21 mouse cellular contexts compared by ENCODE assay signal in genomic region chr2:165303354-165304012, GRCm38 (mm10). TPM values are rescaled to one million over a fixed set of nuclear protein-coding genes. Genes with fewer than 3 reads are reported as not detected.
A peak's percentile ranks its signal among the peaks of the same experiment; 100 is the strongest.
DNase-seq lines count a peak whose midpoint lies in the region; ATAC-seq and TF ChIP-seq lines count a peak whose summit lies in the region.
"Had no signal": no experiment of that assay in that cellular context is flagged by ENCODE, and none has a peak within 500 bp of the region (broad histone marks: within the 10 kb centered on the region; RNA-seq: fewer than 3 reads in every experiment).

No protein-coding gene starts in this region.

- WGBS in kidney, embryonic 15.5 days = 92% methylated on average over 6 of the region's 6 CpGs

- no peak for TF ChIP-seq CTCF in layer of hippocampus, adult 2 months (conservative IDR thresholded peaks at IDR 0.05)

- H3K4me1 ChIP-seq in kidney, embryonic 15.5 days = peaks cover 12% of the 10 kb centered on the region
- H3K4me1 ChIP-seq: embryonic facial prominence, embryonic 15.5 days; heart, embryonic 12.5 days had no signal

- H3K4me3 ChIP-seq in layer of hippocampus, adult 2 months = no peak overlapping the region
- H3K4me3 ChIP-seq in kidney, embryonic 15.5 days (replicated peaks) = no peak overlapping the region
- H3K4me3 ChIP-seq: embryonic facial prominence, embryonic 15.5 days; erythroblast, embryonic 14.5 days; forebrain, embryonic 10.5 days; gastrocnemius, adult 2 months; heart, embryonic 12.5 days; hindbrain, embryonic 10.5 days; hindbrain, embryonic 15.5 days had no signal

- no peak overlapping the region for H3K4me2 ChIP-seq in kidney, embryonic 15.5 days
- H3K4me2 ChIP-seq: embryonic facial prominence, embryonic 15.5 days; heart, embryonic 12.5 days; hindbrain, embryonic 15.5 days had no signal

- no peaks in the 10 kb centered on the region for H3K27me3 ChIP-seq in kidney, embryonic 15.5 days
- H3K27me3 ChIP-seq: embryonic facial prominence, embryonic 15.5 days; heart, embryonic 12.5 days; hindbrain, embryonic 15.5 days had no signal

- H3K9ac ChIP-seq in kidney, embryonic 15.5 days = no peak overlapping the region
- H3K9ac ChIP-seq: embryonic facial prominence, embryonic 15.5 days; heart, embryonic 12.5 days; hindbrain, embryonic 15.5 days had no signal

- no peak for DNase-seq in cerebellum, adult 8-10 months
- no peak for DNase-seq in layer of hippocampus, adult 2 months (ENCODE audit: low spot score in 2 of 2)
- DNase-seq in layer of hippocampus, adult 18-20 months (ENCODE audit: low spot score in 2 of 2) = no peak
- DNase-seq in cerebellum, adult 9-11 months = peak; percentile 76
- DNase-seq in cerebellum, postnatal 36 days = peak; percentile 61 to 64
- no peak for DNase-seq in kidney, postnatal 14 days
- DNase-seq: adrenal gland, postnatal 10 days; B cell, adult 2 months; gastrocnemius, adult 2 months; gastrocnemius, postnatal 25 days; kidney, adult 18-20 months had no signal

- H3K36me3 ChIP-seq in kidney, embryonic 15.5 days = peaks cover 84% of the 10 kb centered on the region

- peak; percentile 66; the same call in 1 of the 2 replicates for ATAC-seq in cerebellum, adult (ENCODE audit: insufficient number of reproducible peaks, low FRiP score, low TSS enrichment)
- ATAC-seq in kidney, embryonic 15.5 days (replicated peaks; ENCODE audit: low FRiP score) = no peak
- ATAC-seq: CD4-positive, CD25-positive, alpha-beta regulatory T cell, adult 4 months; forebrain, embryonic 14.5 days had no signal

- H3K27ac ChIP-seq in layer of hippocampus, adult 2 months = peak overlapping the region; percentile 14; the same call in 1 of the 2 replicates
- H3K27ac ChIP-seq in kidney, embryonic 15.5 days = no peak overlapping the region
- H3K27ac ChIP-seq: embryonic facial prominence, embryonic 15.5 days; forebrain, embryonic 10.5 days; gastrocnemius, adult 2 months; hindbrain, embryonic 10.5 days; hindbrain, embryonic 15.5 days had no signal

- no peaks in the 10 kb centered on the region for H3K9me3 ChIP-seq in kidney, embryonic 15.5 days (replicated peaks)
- H3K9me3 ChIP-seq: embryonic facial prominence, embryonic 15.5 days; heart, embryonic 12.5 days; hindbrain, embryonic 10.5 days; hindbrain, embryonic 15.5 days had no signal

RNA-seq across cellular contexts. Expression of gene Slc35c2, which starts 15.8 kb away (rescaled TPM):
- total RNA-seq in layer of hippocampus, adult 2 months (2021) = 10 to 100 TPM; 94.6 to 98.4 TPM
- total RNA-seq in layer of hippocampus, adult 18-20 months (2021) = 100 to 1,000 TPM in 1 of 2 experiments, 10 to 100 TPM in 1; 96.3 to 101 TPM
- polyA plus RNA-seq in kidney, embryonic 15.5 days (2015; fragmentation: Nextera tagmentation; extraction: Ambion mirVana) = 53.7 and 54.6 TPM in 2 replicates

RNA-seq across cellular contexts. Expression of gene Elmo2, which starts 22.8 kb away (rescaled TPM):
- total RNA-seq in layer of hippocampus, adult 2 months (2021) = 100 to 1,000 TPM; 200 to 202 TPM
- total RNA-seq in layer of hippocampus, adult 18-20 months (2021) = 100 to 1,000 TPM; 174 to 179 TPM
- 71.3 and 82.3 TPM in 2 replicates for polyA plus RNA-seq in kidney, embryonic 15.5 days (2015; fragmentation: Nextera tagmentation; extraction: Ambion mirVana)

Comparison
In these comparisons a context has a peak if more than half of its experiments do, and no peak if none do; other contexts are left out.
1. DNase-seq: peak in cerebellum, adult 9-11 months (single experiment) and cerebellum, postnatal 36 days (2 of 2); none in cerebellum, adult 8-10 months (single experiment), layer of hippocampus, adult 2 months (0 of 2), layer of hippocampus, adult 18-20 months (0 of 2) and kidney, postnatal 14 days (single experiment).